Mouse (Mus musculus): ENCODE measurements around the gene Fgd3.

GRCm38 (mm10) chr13:49291398-49291797 lies 28.7 kb downstream of the Fgd3 start:
- TF ChIP-seq POLR2A (IDR thresholded peaks at IDR 0.05; ENCODE audit: low read depth, low read length) (no peak), CTCF (IDR thresholded peaks at IDR 0.05; ENCODE audit: borderline replicate concordance, insufficient read depth, low read length) (peak; percentile 1; the same call in 1 of the 2 replicates)
